Mouse (Mus musculus): Measurements from ENCODE around the gene Ptprcap.

DNA sequence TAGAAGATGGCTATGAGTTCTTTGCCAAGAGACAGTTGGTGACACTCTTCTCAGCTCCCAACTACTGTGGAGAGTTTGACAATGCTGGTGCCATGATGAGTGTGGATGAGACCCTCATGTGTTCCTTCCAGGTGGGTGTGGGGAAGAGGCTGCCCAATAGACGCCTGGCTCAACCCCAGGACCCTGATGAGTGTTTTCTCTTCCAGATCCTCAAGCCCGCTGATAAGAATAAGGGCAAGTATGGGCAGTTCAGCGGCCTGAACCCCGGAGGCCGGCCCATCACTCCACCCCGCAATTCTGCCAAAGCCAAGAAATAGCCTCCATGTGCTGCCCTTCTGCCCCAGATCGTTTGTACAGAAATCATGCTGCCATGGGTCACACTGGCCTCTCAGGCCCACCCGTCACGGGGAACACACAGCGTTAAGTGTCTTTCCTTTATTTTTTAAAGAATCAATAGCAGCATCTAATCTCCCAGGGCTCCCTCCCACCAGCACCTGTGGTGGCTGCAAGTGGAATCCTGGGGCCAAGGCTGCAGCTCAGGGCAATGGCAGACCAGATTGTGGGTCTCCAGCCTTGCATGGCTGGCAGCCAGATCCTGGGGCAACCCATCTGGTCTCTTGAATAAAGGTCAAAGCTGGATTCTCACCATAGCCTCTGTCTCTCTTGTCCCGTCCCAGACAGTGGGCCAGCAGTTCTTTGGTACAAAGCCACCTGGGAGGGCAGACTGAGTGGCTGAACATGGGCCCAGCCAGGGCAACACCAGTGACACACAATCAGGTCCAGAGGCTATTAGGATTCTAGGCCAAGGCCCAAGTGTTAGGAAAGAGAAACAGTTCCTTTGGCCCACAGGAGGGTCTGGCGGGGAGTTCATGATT lies 41.6 kb downstream of the Ptprcap start:
- TF ChIP-seq CTCF (IDR thresholded peaks at IDR 0.05; ENCODE audit: low read depth, low read length) (no peak), EP300 (IDR thresholded peaks at IDR 0.05; ENCODE audit: insufficient read depth, low read depth, low read length) (no peak)
